Mouse (Mus musculus): ENCODE measurements around the gene Slc22a7. TPM values are rescaled to one million over a fixed set of nuclear protein-coding genes. Genes with fewer than 3 reads are reported as not detected.

Gene Slc22a7
- not detected for total RNA-seq (2021)
- long read RNA-seq, experiment 1 = 0 reads
- long read RNA-seq, experiment 2 = 0 reads

DNA sequence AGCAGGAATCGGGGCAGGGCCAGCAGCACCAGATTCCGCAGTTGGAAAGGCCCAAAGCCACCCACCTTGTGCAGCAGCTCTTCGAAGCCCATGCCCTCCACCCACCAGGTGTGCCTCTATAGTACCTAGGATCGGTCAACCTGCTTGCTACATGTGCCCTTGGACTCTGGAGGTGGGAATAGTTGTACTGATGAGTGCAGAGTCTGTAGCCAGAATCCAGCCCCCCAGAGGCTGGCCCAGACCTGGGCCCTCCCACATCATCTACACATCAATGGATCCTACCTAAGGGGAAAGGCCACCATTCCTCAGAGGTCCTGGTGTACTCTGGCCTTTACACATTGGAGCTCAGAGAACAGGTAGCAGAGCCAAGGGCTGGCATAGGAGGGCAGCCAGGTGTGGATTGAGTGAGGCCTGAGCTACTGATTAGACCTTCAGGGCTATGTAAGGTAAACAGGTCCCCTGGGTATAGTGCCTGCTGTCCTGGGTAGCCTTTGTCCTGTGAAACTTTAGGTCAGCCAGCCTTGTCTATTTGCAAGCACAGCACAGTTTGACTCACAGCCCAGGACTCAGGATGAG, at the start of gene Slc22a7:
Slc22a7 (minus strand) TSS at position 160 of the 576 bp plus-strand sequence.
- no peak for DNase-seq
- intact Hi-C loops (cut with DNase I) = no loop called here

- peak in 1 of 2 experiments; percentile 8 for DNase-seq
- intact Hi-C loops (cut with DNase I) = no loop called here
Measured at GRCm38 (mm10) chr17:46487431-46487830, 49.2 kb upstream of the Slc22a7 start, which contains the start of gene Ttbk1. TSS of gene Ttbk1 (minus strand) at chr17:46487675.

GRCm38 (mm10) chr17:46486995-46487394, 48.7 kb upstream of the Slc22a7 start:
- no peak for DNase-seq
- intact Hi-C loops (cut with DNase I) = no loop called here

DNA sequence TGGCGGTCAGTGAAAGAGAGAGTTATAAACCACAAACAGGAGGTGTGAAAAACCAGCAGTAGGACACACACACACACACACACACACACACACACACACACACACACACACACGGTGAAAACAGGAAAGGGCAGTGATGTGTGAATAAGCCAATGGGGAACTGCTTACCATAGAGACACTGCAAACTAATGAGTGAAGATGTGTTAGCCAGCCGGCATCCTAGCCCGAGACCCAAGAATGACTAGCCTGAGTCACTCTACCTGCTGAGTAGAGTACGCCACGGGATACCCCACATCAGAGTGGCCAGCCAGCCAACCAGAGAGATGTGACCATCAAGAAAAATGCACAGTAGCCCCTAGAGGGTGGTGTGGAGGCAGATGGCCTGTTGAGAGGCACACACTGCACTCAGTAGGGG, 46.2 kb upstream of the Slc22a7 start:
- DNase-seq = no peak
- intact Hi-C loops (cut with DNase I) = no loop called here

DNA sequence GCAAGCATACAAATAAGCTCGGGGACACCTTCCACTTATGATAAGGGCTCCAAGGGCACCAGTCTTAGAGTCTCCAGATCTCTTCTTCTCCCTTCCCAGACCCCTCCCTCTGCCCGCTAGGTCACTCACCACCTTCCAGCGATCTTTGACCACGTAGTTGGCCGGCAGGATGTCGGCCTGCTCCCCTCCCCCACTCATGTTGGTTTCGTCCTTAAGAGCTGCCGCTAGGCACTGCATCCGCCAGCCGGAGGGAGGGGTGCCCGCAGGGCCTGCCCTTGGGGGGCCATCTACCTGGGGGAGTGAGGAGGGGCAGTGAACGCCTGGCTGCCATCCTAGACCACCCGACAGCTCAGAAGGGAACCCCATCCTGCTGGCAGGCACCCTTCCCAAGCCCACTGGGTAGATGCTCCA, 45.8 kb upstream of the Slc22a7 start:
- intact Hi-C loops (cut with DNase I) = no loop called here
- no peak for DNase-seq

GRCm38 (mm10) chr17:46483561-46484001, 45.3 kb upstream of the Slc22a7 start:
- intact Hi-C loops (cut with DNase I) = no loop called here
- no peak for DNase-seq

DNA sequence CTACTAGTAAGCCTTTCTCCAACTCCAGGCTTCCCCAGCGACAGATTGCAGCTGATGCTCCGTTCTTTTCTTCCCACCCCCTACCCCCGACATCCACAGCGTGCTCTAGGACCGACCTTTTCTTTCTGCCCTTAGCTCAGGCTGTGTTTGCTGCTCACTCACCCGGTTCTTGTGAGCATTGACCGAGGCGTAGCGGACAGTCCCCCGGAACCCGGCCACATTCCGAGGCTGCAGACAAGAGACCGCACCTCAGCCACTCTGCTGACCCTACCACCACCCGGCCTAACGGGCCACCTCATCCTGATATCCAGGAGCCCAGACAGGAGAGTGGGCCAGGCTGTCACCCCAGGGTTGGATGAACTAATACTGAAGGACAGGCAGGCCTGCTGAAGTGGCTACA, 39.0 kb upstream of the Slc22a7 start:
- intact Hi-C loops (cut with DNase I) = no loop called here
- DNase-seq = no peak

GRCm38 (mm10) chr17:46476601-46477000, 38.3 kb upstream of the Slc22a7 start:
- DNase-seq = no peak
- intact Hi-C loops (cut with DNase I) = no loop called here

- intact Hi-C loops (cut with DNase I) = no loop called here
- no peak for DNase-seq
Measured at GRCm38 (mm10) chr17:46467830-46468229, 29.6 kb upstream of the Slc22a7 start.

GRCm38 (mm10) chr17:46462226-46462625, 24.0 kb upstream of the Slc22a7 start:
- intact Hi-C loops (cut with DNase I) = no loop called here

DNA sequence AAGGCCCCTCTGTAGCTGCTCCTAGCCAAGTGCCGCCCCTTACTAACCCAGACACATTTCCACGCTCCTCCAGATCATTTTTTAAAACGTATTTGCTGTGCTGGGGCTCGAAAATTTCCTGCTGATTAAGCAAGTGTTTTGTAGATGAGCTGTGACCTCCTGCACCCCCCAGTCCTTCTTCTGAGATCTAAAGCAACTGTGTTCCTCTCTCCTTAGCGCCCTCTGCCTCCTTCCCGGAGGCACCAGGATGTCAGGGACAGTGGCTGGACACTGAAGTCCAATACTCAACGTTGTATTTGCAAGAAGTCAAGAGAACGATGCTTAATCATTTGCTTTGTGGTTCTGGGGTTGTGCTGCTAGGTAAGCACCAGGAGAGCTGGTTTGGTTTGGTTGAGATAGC, 23.1 kb upstream of the Slc22a7 start:
- intact Hi-C loops (cut with DNase I) = no loop called here
- no peak for DNase-seq

More at GRCm38 (mm10) chr17:46462226-46462625, 24.0 kb upstream of the Slc22a7 start:
- peak; percentile 63 to 74 for DNase-seq

DNA sequence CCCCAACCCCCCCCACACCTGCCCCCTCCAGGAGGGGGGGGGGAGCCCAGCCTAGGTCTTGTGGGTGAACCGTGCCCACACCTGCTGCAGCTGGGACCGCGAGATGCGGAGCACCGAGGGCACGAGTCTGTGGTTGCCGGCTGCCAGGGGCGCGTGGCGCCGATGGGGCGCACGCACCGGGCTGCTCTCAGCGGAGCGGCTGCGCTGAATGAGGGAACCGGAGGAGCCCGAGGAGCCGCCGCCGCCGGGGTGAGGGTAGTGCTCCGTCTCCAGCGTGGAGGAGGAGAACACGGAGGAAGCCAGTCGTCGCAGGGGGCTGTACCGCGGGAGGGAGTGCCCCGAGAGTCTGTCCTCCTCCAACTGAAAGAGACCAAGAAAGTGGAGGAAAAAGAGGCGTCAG, 22.4 kb upstream of the Slc22a7 start:
- intact Hi-C loops (cut with DNase I) = no loop called here
- DNase-seq = peak in 1 of 2 experiments; percentile 30

DNA sequence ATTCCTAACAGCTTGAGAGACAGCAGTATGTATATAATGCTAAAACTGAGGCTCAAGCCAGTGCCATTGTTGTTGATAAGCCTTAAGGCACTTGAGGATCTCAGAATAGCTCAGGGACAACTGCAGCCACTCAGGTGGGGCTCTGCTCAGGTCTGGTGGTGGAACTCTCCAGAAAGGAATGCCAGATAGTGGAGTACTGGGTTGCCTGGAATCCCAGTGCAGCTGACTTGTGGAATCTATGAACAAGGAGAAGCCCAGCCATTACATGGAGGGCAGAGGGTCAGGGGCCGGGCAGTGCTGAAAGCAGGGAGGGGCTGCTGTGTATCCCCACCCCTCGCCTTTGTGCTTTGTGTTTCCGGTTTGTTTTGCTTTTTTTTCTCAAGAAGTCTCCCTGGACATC, 20.2 kb upstream of the Slc22a7 start:
- DNase-seq = peak in 1 of 2 experiments; percentile 39
- intact Hi-C loops (cut with DNase I) = no loop called here

DNA sequence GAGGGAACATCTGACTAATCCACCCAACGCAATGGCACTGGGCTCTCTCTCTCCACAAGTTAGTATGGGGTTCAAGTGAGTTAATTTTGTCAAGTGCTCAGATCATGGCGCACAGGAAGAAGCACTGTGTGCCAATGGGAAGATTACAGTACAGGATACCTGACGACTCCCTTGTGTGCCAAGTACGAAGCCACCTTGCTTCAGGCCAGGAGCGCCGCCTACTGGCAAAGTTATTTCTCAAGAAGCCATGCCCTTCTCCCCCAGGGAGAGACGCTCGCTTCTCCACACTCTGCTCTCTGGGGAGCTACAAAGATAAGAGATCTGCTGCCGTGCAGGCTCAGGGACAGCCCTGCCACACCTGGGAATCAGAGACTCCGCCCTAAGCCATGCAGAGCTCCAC, 19.5 kb upstream of the Slc22a7 start:
- intact Hi-C loops (cut with DNase I) = no loop called here

DNA sequence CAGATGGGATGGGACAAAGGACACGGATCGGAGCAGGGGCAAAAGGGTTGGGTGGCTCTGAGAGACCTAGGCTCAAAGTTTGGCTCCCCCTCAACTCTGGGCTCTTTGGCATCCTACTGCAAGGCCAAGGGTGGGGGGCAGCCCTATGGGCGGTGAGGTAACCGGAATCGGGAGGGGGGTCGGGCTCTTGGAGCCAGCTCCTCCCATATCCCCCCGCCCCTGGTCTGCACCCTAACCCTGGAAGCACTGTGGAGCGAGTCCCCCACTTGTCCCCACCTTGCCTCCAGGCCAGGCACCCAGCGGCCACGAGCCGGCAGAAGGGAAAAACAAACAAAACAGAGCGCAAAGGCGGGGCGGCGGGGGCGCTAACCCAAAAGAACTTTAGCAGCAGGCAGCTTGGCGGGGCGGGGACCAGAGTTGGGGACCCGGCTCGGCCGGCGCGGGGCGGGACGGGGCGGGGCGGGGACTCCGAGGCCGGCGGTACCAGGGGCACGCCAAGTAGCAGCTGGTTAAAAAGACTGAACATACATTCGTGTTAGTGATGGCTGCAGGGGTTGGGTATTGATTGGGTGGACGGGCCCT, 16.9 kb upstream of the Slc22a7 start:
- DNase-seq = peak; percentile 42 to 45
- intact Hi-C loops (cut with DNase I) = no loop called here

More for the DNA sequence above, 19.5 kb upstream of the Slc22a7 start:
- DNase-seq = peak in 1 of 2 experiments; percentile 49

- intact Hi-C loops (cut with DNase I) = loop anchor here (5.0 kb wide), 1 partner anchor 38 kb away; no protein-coding TSS in a partner anchor
- DNase-seq = no peak
Measured at GRCm38 (mm10) chr17:46454539-46454938, 16.3 kb upstream of the Slc22a7 start.

DNA sequence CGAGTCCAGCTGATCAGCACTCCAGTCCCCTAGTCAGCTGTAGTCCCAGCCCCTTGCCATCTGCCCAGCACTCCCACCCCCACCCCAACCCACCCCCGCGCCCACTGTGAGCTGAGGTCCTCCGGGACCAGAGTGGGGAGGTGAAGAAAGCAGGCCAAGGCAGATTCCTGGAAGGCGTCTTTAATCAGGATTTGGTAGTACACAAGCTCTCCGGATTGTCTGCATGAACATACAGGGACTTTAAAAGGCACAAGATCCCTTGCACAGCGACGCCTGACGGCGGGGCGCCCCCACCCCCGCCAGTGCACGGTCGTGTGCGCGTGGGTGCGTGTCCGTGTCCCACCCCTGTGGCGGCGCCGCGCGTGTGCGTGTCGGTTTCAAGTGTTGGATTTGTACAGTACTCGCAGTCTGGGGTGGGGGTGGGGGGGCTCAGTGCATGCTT, 15.7 kb upstream of the Slc22a7 start:
- intact Hi-C loops (cut with DNase I) = loop anchor here (5.0 kb wide), 1 partner anchor 38 kb away; no protein-coding TSS in a partner anchor
- DNase-seq = no peak

DNA sequence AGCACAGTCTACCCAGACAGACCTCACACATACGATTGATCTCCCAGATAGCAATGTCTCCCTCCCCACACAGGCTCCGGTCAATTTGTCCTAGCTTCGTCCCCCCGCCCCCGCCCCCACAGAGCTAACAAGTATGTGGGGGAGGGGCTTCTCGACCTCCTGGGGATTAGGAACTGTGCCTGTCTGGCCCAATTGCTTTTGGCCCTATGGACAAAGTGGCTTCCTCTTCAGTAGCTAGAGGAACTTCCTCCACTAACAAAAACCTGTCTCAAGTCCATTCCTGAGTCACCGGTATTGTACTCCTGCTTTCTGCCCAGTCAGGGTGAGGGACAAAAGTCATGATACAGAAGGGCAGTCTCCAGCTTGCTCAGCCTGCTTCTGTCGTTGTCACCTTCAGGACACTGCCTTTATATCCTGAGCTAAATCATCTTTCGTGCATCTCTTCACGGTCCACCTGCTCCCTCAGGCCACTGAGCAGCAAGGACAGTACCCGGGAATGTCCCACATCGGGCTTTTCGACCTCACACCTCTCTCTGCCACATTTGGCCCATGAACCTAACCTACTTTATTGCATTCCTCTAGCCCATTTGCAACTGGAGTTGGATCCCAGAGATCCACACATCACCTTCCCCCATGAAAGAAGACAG, 15.2 kb upstream of the Slc22a7 start:
- intact Hi-C loops (cut with DNase I) = loop anchor here (5.0 kb wide), 1 partner anchor 39 kb away; no protein-coding TSS in a partner anchor
- DNase-seq = no peak

- DNase-seq = no peak
- intact Hi-C loops (cut with DNase I) = loop anchor here (5.0 kb wide), 1 partner anchor 40 kb away; no protein-coding TSS in a partner anchor
Measured at GRCm38 (mm10) chr17:46452683-46453082, 14.4 kb upstream of the Slc22a7 start.

DNA sequence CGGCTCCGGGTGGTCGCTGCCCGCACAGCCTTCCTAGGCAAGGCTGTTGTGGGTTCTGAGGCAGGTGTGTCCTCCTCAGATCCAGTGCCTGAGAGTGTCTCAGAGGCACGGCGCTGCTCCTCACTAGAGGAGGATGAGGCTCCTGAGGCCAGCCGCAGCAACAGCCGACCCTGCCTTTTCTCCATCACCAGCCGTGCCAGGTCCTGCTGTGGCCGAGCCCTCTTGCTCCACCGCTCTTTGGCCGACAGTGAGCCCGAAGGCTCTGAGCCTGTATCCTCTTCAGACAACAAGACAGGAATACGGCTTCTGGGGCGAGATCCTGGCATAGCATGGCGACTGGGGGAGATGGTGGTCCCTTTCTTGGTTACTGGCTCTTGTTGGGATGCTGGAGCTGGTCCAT, 8.0 kb upstream of the Slc22a7 start:
- intact Hi-C loops (cut with DNase I) = no loop called here
- DNase-seq = no peak

DNA sequence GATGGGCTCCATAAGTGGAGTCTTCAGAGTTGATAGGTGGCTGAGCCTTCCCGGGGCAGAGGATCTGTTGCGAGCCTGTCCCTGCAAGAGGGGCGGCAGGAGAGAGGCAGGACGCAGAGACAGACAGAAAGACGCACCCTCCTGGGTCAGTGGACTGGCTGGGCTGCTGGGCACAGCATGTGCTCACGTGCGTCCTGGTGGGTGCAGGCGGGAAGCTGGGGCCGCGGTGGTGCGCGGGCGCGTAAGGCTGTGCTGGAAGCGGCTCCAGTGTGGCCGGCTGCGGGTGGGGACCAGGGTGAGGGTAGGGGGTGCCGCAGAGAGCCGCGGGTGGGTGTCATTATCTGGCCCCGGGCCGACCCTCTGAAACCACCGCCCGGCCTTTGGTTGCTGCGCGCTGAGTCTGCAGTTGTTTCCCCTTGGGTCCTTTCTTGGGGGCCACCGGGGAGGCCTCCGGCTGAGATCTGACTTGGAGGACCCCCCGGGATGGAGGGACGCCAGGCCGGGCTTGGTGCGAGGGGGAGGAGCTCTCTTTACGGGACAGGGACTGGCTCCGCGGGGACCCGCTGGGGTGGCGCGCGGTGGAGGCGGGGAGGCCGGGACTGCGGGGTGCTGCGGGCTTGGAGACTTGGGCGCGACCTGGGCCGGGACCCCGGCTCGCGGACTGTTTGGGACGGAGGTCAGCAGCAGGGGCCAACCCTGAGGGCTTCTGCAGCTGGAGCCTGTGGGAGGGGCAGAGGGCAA, 6.8 kb upstream of the Slc22a7 start:
- intact Hi-C loops (cut with DNase I) = no loop called here
- no peak for DNase-seq
